Mouse (Mus musculus) forebrain, embryonic 10.5 days (tissue): ENCODE measurements around the gene Gm20683. TPM values are rescaled to one million over a fixed set of nuclear protein-coding genes. Genes with fewer than 3 reads are reported as not detected.
A peak's percentile ranks its signal among the peaks of the same experiment; 100 is the strongest.

Experiments
- DNase-seq: peaks from one replicate; pipeline ENCODE4 v3.0.0-alpha.2; 2017; ENCODE audit warnings: low spot score; ENCODE audit errors: extremely low spot score
- H3K27ac ChIP-seq: fragments of 300-500 bp; sonication (generic); 2 replicates; pipeline ENCODE4 v1.5.1; 2016; ENCODE audit warnings: mild to moderate bottlenecking
- H3K27me3 ChIP-seq: fragments of 300-500 bp; sonication (generic); 2 replicates; pipeline ENCODE4 v1.6.1; 2016; ENCODE audit warnings: mild to moderate bottlenecking; ENCODE audit not compliant: poor library complexity, severe bottlenecking
- H3K36me3 ChIP-seq: fragments of 300-500 bp; sonication (generic); replicated peaks from 2 replicates; pipeline ENCODE4 v1.6.1; 2016; ENCODE audit warnings: mild to moderate bottlenecking, moderate library complexity
- H3K4me1 ChIP-seq: fragments of 300-500 bp; sonication (generic); 2 replicates; pipeline ENCODE4 v1.6.1; 2016
- H3K4me3 ChIP-seq: fragments of 300-500 bp; sonication (generic); 2 replicates; pipeline ENCODE4 v1.5.1; 2016; ENCODE audit warnings: mild to moderate bottlenecking, moderate library complexity
- H3K9me3 ChIP-seq: fragments of 300-500 bp; sonication (generic); 2 replicates; pipeline ENCODE4 v1.6.1; 2016; ENCODE audit warnings: mild to moderate bottlenecking, moderate library complexity
- WGBS: fragments of 180-500 bp; shearing (Covaris S2); methylation state at CpG from one replicate; pipeline ENCODE4 v1.1.7; 2016; 5-methylcytosine and 5-hydroxymethylcytosine counted together
- polyA plus RNA-seq: library from polyadenylated mRNA; unstranded; fragments of >200 nt; fragmentation: Nextera tagmentation; extraction: Ambion mirVana; gene quantifications from 2 replicates; pipeline ENCODE4 v1.2.1, GENCODE M21; 2016

Gm20683 gene
- polyA plus RNA-seq, 1 experiment from 2014 or later: 2.3 TPM

GRCm38 (mm10) chr17:25860229-25860628, 18.7 kb upstream of the Gm20683 start:
- DNase-seq: no peak
- no peaks in the 10 kb centered on the region for H3K9me3 ChIP-seq
- H3K27me3 ChIP-seq: no peaks in the 10 kb centered on the region
- H3K27ac ChIP-seq: peak overlapping the region; percentile 94
- peaks cover 45% of the 10 kb centered on the region for H3K36me3 ChIP-seq
- 95% methylated on average over 6 of the region's 6 CpGs for WGBS
- peak overlapping the region; percentile 84 for H3K4me3 ChIP-seq
- peaks cover 32% of the 10 kb centered on the region for H3K4me1 ChIP-seq

GRCm38 (mm10) chr17:25844396-25844901, 2.9 kb upstream of the Gm20683 start, which contains the start of gene Rhot2:
Rhot2 (minus strand) TSS chr17:25844851.
- peak; percentile 94 for DNase-seq
- Histone ChIP-seq H3K4me3 (peak within 1 kb of the TSS; percentile 94), H3K27me3 (no peaks in the 10 kb centered on the region), H3K36me3 (peaks cover 85% of the 10 kb centered on the region), H3K4me1 (peaks cover 24% of the 10 kb centered on the region), H3K9me3 (no peaks in the 10 kb centered on the region), H3K27ac (peak within 1 kb of the TSS; percentile 93)
- WGBS: under 1% methylated on average over 21 of the region's 21 CpGs

GRCm38 (mm10) chr17:25843636-25844395, 2.3 kb upstream of the Gm20683 start:
- 4% methylated on average over 38 of the region's 38 CpGs for whole genome bisulfite sequencing
- Histone ChIP-seq H3K9me3 (no peaks in the 10 kb centered on the region), H3K36me3 (peaks cover 85% of the 10 kb centered on the region), H3K4me3 (peak overlapping the region; percentile 94), H3K27me3 (no peaks in the 10 kb centered on the region), H3K4me1 (peaks cover 31% of the 10 kb centered on the region), H3K27ac (peak overlapping the region; percentile 93)
- no peak for DNase-seq

- H3K36me3 ChIP-seq: peaks cover 85% of the 10 kb centered on the region
Observed at GRCm38 (mm10) chr17:25843122-25843521, 1.6 kb upstream of the Gm20683 start.

GRCm38 (mm10) chr17:25842509-25842908, 946 bp upstream of the Gm20683 start:
- H3K27me3 ChIP-seq: no peaks in the 10 kb centered on the region
- H3K36me3 ChIP-seq: peaks cover 85% of the 10 kb centered on the region
- no peak overlapping the region for H3K27ac ChIP-seq
- H3K4me3 ChIP-seq: no peak overlapping the region
- peaks cover 39% of the 10 kb centered on the region for H3K4me1 ChIP-seq
- no peaks in the 10 kb centered on the region for H3K9me3 ChIP-seq
- 76% methylated on average over 3 of the region's 3 CpGs for WGBS
- DNase-seq: no peak

More at GRCm38 (mm10) chr17:25843122-25843521, 1.6 kb upstream of the Gm20683 start:
- H3K4me3 ChIP-seq: peak overlapping the region; percentile 94
- 94% methylated on average over 4 of the region's 4 CpGs for WGBS
- no peaks in the 10 kb centered on the region for H3K27me3 ChIP-seq
- H3K9me3 ChIP-seq: no peaks in the 10 kb centered on the region
- peaks cover 33% of the 10 kb centered on the region for H3K4me1 ChIP-seq
- no peak for DNase-seq
- no peak overlapping the region for H3K27ac ChIP-seq

- Histone ChIP-seq H3K36me3 (peaks cover 75% of the 10 kb centered on the region), H3K4me1 (peaks cover 59% of the 10 kb centered on the region), H3K27me3 (no peaks in the 10 kb centered on the region), H3K9me3 (no peaks in the 10 kb centered on the region), H3K27ac (no peak overlapping the region), H3K4me3 (peak overlapping the region; percentile 18; the same call in 1 of the 2 replicates)
- 95% methylated on average over 6 of the region's 6 CpGs for WGBS
- DNase-seq: no peak
Observed at GRCm38 (mm10) chr17:25840519-25840918, 1.0 kb downstream of the Gm20683 start.

GRCm38 (mm10) chr17:25839455-25840235, 1.9 kb downstream of the Gm20683 start:
- H3K27ac ChIP-seq: 0 out of 2 replicates have a peak overlapping the region, but pooled peaks have one; percentile 4
- no peaks in the 10 kb centered on the region for H3K9me3 ChIP-seq
- WGBS: 90% methylated on average over 14 of the region's 14 CpGs
- H3K27me3 ChIP-seq: no peaks in the 10 kb centered on the region
- H3K36me3 ChIP-seq: peaks cover 76% of the 10 kb centered on the region
- DNase-seq: no peak
- peaks cover 63% of the 10 kb centered on the region for H3K4me1 ChIP-seq
- H3K4me3 ChIP-seq: peak overlapping the region; percentile 1

GRCm38 (mm10) chr17:25838904-25839303, 2.7 kb downstream of the Gm20683 start:
- Histone ChIP-seq H3K4me1 (peaks cover 63% of the 10 kb centered on the region), H3K27me3 (no peaks in the 10 kb centered on the region), H3K27ac (no peak overlapping the region), H3K4me3 (peak overlapping the region; percentile 1; the same call in 1 of the 2 replicates), H3K9me3 (no peaks in the 10 kb centered on the region), H3K36me3 (peaks cover 80% of the 10 kb centered on the region)
- no peak for DNase-seq
- WGBS: 90% methylated on average over 4 of the region's 4 CpGs

GRCm38 (mm10) chr17:25837533-25837932, 4.0 kb downstream of the Gm20683 start:
- H3K27me3 ChIP-seq: no peaks in the 10 kb centered on the region
- 0 out of 2 replicates have a peak overlapping the region, but pooled peaks have one; percentile 81 for H3K27ac ChIP-seq
- peak overlapping the region; percentile 53; the same call in 1 of the 2 replicates for H3K4me3 ChIP-seq
- peaks cover 58% of the 10 kb centered on the region for H3K4me1 ChIP-seq
- no peak for DNase-seq
- H3K36me3 ChIP-seq: peaks cover 73% of the 10 kb centered on the region
- WGBS: 57% methylated on average over 3 of the region's 3 CpGs
- H3K9me3 ChIP-seq: no peaks in the 10 kb centered on the region

- WGBS: 3% methylated on average over 29 of the region's 29 CpGs
- Histone ChIP-seq H3K27me3 (no peaks in the 10 kb centered on the region), H3K36me3 (peaks cover 68% of the 10 kb centered on the region), H3K27ac (peak within 1 kb of the TSS; percentile 81), H3K4me3 (peak within 1 kb of the TSS; percentile 53), H3K9me3 (no peaks in the 10 kb centered on the region), H3K4me1 (peaks cover 62% of the 10 kb centered on the region)
- peak; percentile 65 for DNase-seq
Observed at GRCm38 (mm10) chr17:25837076-25837410, 4.5 kb downstream of the Gm20683 start, which contains the start of gene Rhbdl1. Rhbdl1 (minus strand) TSS chr17:25837295.

- H3K27ac ChIP-seq: peak overlapping the region; percentile 81
- 24% methylated on average over 23 of the region's 23 CpGs for WGBS
- H3K9me3 ChIP-seq: no peaks in the 10 kb centered on the region
- H3K4me1 ChIP-seq: peaks cover 67% of the 10 kb centered on the region
- H3K27me3 ChIP-seq: no peaks in the 10 kb centered on the region
- peak overlapping the region; percentile 53 for H3K4me3 ChIP-seq
- peaks cover 68% of the 10 kb centered on the region for H3K36me3 ChIP-seq
- no peak for DNase-seq
Observed at GRCm38 (mm10) chr17:25836397-25837075, 5.0 kb downstream of the Gm20683 start.

- peak overlapping the region; percentile 53; the same call in 1 of the 2 replicates for H3K4me3 ChIP-seq
- 94% methylated on average over 16 of the region's 16 CpGs for WGBS
- H3K4me1 ChIP-seq: peaks cover 74% of the 10 kb centered on the region
- H3K27me3 ChIP-seq: no peaks in the 10 kb centered on the region
- no peaks in the 10 kb centered on the region for H3K9me3 ChIP-seq
- H3K36me3 ChIP-seq: peaks cover 68% of the 10 kb centered on the region
- no peak overlapping the region for H3K27ac ChIP-seq
- DNase-seq: no peak
Observed at GRCm38 (mm10) chr17:25835816-25836215, 5.7 kb downstream of the Gm20683 start.
